Mouse (Mus musculus): ENCODE results near the gene Cpeb1.

Gene Cpeb1

DNA sequence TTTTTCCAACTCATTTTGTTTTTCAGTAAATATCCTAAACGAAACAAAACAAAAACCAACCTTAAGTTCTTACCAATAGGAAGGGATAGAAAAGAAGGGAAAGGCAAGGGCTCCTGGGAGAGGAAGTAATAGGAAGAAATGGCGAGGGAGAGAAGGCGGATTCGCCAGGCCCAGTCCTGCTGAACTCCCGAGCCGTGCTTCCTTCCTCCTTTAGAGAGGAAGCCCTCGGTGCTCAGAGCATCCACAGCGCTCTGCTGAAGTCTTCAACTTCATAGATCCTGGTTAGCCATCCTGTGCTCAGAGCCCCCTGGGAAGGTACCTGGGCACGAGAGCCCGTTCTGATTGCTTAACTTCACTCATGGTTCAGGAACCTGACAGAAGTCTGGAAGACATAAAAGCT is 127.6 kb downstream of the Cpeb1 start:
- DNase-seq (ENCODE audit: extremely low spot score): no peak

- DNase-seq (ENCODE audit: extremely low spot score): no peak
Observed at GRCm38 (mm10) chr7:81326859-81327258, 128.4 kb downstream of the Cpeb1 start.

DNA sequence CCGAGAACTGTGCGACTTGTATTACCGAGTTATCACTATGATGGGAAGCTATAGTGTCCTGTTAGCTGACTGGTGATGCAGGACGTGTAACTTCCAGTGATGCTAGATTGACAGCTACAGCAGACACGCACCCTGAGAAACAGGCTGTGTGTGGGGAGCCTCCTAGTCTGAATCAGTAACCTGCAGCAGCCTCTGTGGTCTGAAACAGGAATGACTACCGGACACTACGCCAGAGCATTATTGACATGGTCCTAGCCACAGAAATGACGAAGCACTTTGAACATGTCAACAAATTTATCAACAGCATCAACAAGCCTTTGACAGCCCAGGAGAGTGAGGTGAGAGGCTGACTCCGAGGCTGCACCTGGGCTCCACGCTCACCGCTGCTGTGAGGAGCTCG is 129.2 kb downstream of the Cpeb1 start:
- no peak for DNase-seq (ENCODE audit: extremely low spot score)

DNA sequence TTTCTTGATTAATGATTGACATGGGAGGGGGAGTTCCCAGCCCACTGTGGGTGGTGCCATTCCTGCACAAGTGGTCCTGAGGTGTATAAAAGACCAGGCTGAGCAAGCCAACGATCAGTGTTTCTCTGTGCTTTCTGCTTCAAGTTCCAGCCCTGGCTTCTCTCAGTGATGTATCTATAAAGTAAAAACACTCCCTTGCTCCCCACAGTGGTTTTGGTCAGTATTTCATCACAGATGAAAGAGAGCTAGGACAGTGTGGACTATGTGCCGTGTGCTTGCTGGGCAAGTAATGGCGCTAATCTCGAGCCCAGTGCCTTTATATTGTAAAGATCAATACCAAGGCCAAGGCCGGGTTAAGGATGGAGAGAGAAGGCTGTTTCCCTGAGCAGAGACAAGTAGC is 133.5 kb downstream of the Cpeb1 start:
- DNase-seq (ENCODE audit: extremely low spot score): no peak

DNA sequence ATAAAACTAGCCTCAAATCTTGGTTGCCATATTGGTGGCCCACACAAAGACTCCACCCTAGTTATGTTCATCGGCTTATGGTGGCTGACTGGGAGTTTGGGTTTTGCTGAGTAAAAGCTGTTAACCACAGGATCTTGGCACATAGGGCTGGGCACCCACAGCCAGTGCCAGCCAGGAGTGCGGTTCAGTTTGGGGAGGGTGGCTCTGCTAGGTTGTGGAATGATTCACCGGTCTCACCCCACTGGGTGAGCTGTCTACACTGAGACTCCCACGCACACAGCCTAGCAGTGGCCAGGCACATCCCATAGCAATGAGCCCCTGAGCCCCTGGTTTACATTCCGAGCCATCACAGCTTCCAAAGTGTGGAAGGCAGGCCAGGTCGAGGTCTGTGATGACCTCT is 135.5 kb downstream of the Cpeb1 start:
- DNase-seq (ENCODE audit: extremely low spot score): no peak

DNA sequence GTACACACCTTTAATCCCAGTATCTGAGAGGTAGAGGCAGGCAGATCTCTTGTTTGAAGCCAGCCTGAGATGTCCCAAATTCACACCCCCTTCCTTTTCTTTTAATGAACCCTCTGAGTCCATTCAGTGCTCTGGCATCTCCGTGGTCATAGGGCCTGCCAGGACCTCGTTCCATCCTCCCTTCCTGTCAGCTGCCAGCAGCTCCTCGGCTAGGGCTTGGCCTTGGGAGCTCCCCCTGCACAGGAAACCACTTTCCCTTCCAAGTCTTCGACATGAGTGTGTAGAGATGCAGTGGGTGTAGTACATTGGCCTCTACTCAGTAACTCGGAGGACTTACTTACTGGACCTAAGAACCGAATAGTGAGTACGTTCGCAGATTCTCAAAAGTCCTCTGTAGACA is 139.7 kb downstream of the Cpeb1 start:
- DNase-seq (ENCODE audit: extremely low spot score): no peak

GRCm38 (mm10) chr7:81311581-81311980 is 143.7 kb downstream of the Cpeb1 start:
- DNase-seq (ENCODE audit: extremely low spot score): no peak

DNA sequence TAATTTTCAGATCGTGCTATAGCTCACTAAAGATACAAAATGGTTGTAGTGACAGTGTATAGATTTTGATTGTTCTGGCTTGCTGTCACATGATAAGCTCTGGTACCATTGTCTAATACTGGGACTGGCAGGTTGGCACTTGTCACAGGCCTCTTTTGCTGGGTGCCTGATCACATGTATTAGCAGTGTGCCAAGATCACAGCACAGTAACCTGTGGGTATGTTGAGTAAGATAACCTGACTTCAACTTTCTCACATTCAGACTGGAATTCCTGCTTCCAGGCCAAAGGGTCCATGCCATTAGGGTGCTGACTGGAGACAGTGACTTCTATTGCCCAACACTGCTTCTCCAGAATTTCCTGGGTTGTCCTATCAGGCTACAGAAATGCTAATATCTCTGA is 144.1 kb downstream of the Cpeb1 start:
- DNase-seq (ENCODE audit: extremely low spot score): no peak

DNA sequence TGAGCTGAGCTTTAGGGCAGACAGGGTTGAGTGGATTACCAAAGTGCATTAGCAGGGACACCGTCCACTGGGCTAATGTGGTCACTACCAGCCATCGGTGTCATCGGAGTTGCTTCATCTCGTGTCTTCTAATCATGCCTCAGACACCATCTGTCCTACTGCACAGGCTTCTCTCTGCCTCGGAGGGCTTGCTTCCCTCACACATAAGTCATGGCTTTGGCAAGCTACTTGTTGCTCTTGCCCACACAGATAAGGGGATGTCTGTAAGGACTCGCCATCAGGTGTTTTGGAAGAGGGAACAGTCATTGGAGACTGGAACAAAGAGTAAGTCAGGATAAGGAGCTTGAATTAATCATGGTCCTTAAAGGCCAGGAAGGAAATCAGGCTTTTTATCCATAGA is 146.0 kb downstream of the Cpeb1 start:
- DNase-seq (ENCODE audit: extremely low spot score): no peak

DNA sequence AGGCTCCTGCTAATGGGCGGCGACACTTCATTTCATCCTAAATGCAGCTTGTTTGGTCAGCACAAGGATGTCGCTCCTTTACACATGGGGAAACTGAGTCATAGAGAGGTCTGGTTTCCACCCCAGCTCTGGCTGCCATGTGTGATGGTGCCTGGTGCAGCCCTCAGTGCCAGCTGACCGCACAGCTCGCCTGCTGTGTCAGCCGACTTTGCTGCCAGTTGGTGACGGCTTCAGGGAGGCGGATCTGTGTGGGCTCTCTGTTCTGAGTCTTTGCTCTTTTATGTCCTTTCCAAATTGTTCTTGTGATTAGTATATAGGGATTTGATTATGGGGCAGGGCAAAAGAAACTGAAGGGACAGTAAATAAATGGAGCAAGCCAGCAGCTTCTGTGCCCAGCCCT is 147.5 kb downstream of the Cpeb1 start:
- DNase-seq (ENCODE audit: extremely low spot score): no peak

GRCm38 (mm10) chr7:81304675-81305074 is 150.6 kb downstream of the Cpeb1 start:
- DNase-seq (ENCODE audit: extremely low spot score): no peak

- no peak for DNase-seq (ENCODE audit: extremely low spot score)
Observed at GRCm38 (mm10) chr7:81304100-81304499, 151.2 kb downstream of the Cpeb1 start.

- DNase-seq (ENCODE audit: extremely low spot score): no peak
Observed at GRCm38 (mm10) chr7:81303682-81304081, 151.6 kb downstream of the Cpeb1 start.

GRCm38 (mm10) chr7:81301323-81301722 is 153.9 kb downstream of the Cpeb1 start:
- no peak for DNase-seq (ENCODE audit: extremely low spot score)

DNA sequence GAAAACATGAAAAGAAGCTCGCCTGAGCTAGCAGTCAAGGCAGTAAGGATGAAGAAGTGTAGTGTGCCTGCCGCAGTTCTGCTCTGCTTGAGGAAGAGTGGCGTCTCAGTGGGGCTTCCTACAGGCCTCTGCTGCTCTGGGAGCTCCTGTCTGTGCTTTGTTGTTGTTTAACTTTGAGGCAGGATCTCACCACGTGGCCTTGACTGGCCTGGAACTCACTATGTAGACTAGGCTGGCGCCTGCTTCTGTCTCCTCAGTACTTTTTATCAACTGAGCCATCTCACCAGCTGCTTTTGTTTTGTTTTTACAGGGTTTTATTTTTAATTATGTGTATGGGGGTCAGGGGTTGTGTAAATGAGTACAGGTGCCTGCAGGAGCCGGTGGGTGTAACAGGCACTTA is 157.1 kb downstream of the Cpeb1 start:
- DNase-seq (ENCODE audit: extremely low spot score): no peak
